Mouse (Mus musculus) testis, postnatal 10 days (tissue): ENCODE measurements around the gene Pabpc1l.

Experiments used
- DNase-seq: peaks from one replicate; pipeline ENCODE4 v3.0.0; 2021; ENCODE audit warnings: low spot score

Pabpc1l gene

GRCm38 (mm10) chr2:164087416-164088017 is 62.3 kb downstream of the Pabpc1l start:
- no peak for DNase-seq

DNA sequence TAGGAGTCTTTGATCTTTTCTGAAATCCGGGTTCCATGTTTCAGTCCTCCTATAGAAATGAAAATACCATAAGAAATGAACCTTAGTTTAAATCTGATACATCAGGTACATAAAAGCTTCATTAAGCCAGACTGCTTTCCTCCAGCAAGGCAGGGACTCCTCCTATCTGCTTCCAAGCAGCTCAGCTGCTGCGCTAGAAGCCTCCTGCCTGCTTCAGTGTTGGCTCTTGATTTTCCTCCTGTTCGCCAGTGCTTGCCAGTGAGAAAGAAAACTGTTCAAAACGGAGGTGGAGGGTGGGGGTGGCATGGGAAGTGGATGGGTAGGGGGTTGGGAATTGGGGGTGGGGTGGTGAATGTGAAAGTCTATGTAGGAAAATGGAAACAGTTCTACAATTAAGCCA is 64.3 kb downstream of the Pabpc1l start:
- no peak for DNase-seq

- DNase-seq: no peak
Observed at GRCm38 (mm10) chr2:164094152-164094551, 68.9 kb downstream of the Pabpc1l start.

GRCm38 (mm10) chr2:164098603-164099250 is 73.5 kb downstream of the Pabpc1l start:
- DNase-seq: no peak
